Mouse (Mus musculus): Measurements from ENCODE around the gene Cldn9. TPM values are rescaled to one million over a fixed set of nuclear protein-coding genes. Genes with fewer than 3 reads are reported as not detected.

Cldn9 gene
- polyA plus RNA-seq, 1 experiment from 2014 or later, result 1.3 TPM

- Histone ChIP-seq H3K27ac (ENCODE audit: low read length) (no peak overlapping the region), H3K9ac (ENCODE audit: low read length) (no peak overlapping the region), H3K4me1 (ENCODE audit: control insufficient read depth, insufficient read depth, low read length) (peaks cover 7% of the 10 kb centered on the region), H3K27me3 (ENCODE audit: control insufficient read depth, insufficient read depth, low read length) (peaks cover 12% of the 10 kb centered on the region; the same call in 1 of the 2 replicates), H3K4me3 (replicated peaks; ENCODE audit: low read length) (no peak overlapping the region), H3K9me3 (replicated peaks; ENCODE audit: control insufficient read depth, low read length) (no peaks in the 10 kb centered on the region; the same call in 1 of the 2 replicates), H3K36me3 (ENCODE audit: control insufficient read depth, insufficient read depth, low read length) (no peaks in the 10 kb centered on the region), H3K4me2 (ENCODE audit: low read depth, low read length) (no peak overlapping the region)
- ATAC-seq (ENCODE audit: insufficient read depth, low FRiP score), result no peak
- WGBS, result 47% methylated on average over 10 of the region's 10 CpGs
Measured at GRCm38 (mm10) chr17:23645894-23646293, 37.9 kb downstream of the Cldn9 start.

GRCm38 (mm10) chr17:23644613-23645495, 39.0 kb downstream of the Cldn9 start, which contains the start of gene Mmp25:
TSS of gene Mmp25 (minus strand) at chr17:23645277.
- Histone ChIP-seq H3K9me3 (replicated peaks; ENCODE audit: control insufficient read depth, low read length) (no peaks in the 10 kb centered on the region; the same call in 1 of the 2 replicates), H3K36me3 (ENCODE audit: control insufficient read depth, insufficient read depth, low read length) (no peaks in the 10 kb centered on the region), H3K9ac (ENCODE audit: low read length) (peak within 1 kb of the TSS; percentile 69), H3K4me2 (ENCODE audit: low read depth, low read length) (peak within 1 kb of the TSS; percentile 77), H3K27ac (ENCODE audit: low read length) (no peak within 1 kb of the TSS), H3K4me1 (ENCODE audit: control insufficient read depth, insufficient read depth, low read length) (peaks cover 7% of the 10 kb centered on the region), H3K4me3 (replicated peaks; ENCODE audit: low read length) (peak within 1 kb of the TSS; percentile 52), H3K27me3 (ENCODE audit: control insufficient read depth, insufficient read depth, low read length) (peaks cover 12% of the 10 kb centered on the region; the same call in 1 of the 2 replicates)
- ATAC-seq (ENCODE audit: insufficient read depth, low FRiP score), result peak; percentile 25; the same call in 1 of the 2 replicates
- WGBS, result under 1% methylated on average over 58 of the region's 58 CpGs

Other genes with a start within 250 kb of the Cldn9 start
- gene Vmn2r117, start 204.3 kb downstream of the Cldn9 start, polyA plus RNA-seq (2015; fragmentation: Nextera tagmentation; extraction: Ambion mirVana), result not detected in 2 replicates
- gene Zfp213, start 119.8 kb downstream of the Cldn9 start, polyA plus RNA-seq (2015; fragmentation: Nextera tagmentation; extraction: Ambion mirVana), result 15.1 and 17.2 TPM in 2 replicates
- gene Zfp13, start 84.5 kb downstream of the Cldn9 start, polyA plus RNA-seq (2015; fragmentation: Nextera tagmentation; extraction: Ambion mirVana), result 11.5 and 11.8 TPM in 2 replicates
- gene Zscan10, start 83.2 kb downstream of the Cldn9 start, polyA plus RNA-seq (2015; fragmentation: Nextera tagmentation; extraction: Ambion mirVana), result 0.15 TPM in 1 of 2 replicates, not detected in the other
- 0.74 and 0.79 TPM in 2 replicates for gene Mmp25, start 38.7 kb downstream of the Cldn9 start, polyA plus RNA-seq (2015; fragmentation: Nextera tagmentation; extraction: Ambion mirVana)
- gene Bicdl2, start 23.5 kb downstream of the Cldn9 start, polyA plus RNA-seq (2015; fragmentation: Nextera tagmentation; extraction: Ambion mirVana), result 19.6 and 26.1 TPM in 2 replicates
- gene Hcfc1r1, start 10.4 kb downstream of the Cldn9 start, polyA plus RNA-seq (2015; fragmentation: Nextera tagmentation; extraction: Ambion mirVana), result 93.1 and 112 TPM in 2 replicates
- gene Thoc6, start 10.1 kb downstream of the Cldn9 start, polyA plus RNA-seq (2015; fragmentation: Nextera tagmentation; extraction: Ambion mirVana), result 37.0 and 38.5 TPM in 2 replicates
- gene Tnfrsf12a, start 6.6 kb downstream of the Cldn9 start, polyA plus RNA-seq (2015; fragmentation: Nextera tagmentation; extraction: Ambion mirVana), result 24.1 and 26.6 TPM in 2 replicates
- gene Cldn6, start 4.8 kb downstream of the Cldn9 start, polyA plus RNA-seq (2015; fragmentation: Nextera tagmentation; extraction: Ambion mirVana), result 69.6 and 70.6 TPM in 2 replicates
- 0.23 TPM in 1 of 2 replicates, not detected in the other for gene 1520401A03Rik, start 38.8 kb upstream of the Cldn9 start, polyA plus RNA-seq (2015; fragmentation: Nextera tagmentation; extraction: Ambion mirVana)
- 40.9 and 43.3 TPM in 2 replicates for gene Pkmyt1, start 42.3 kb upstream of the Cldn9 start, polyA plus RNA-seq (2015; fragmentation: Nextera tagmentation; extraction: Ambion mirVana)
- gene Paqr4, start 56.8 kb upstream of the Cldn9 start, polyA plus RNA-seq (2015; fragmentation: Nextera tagmentation; extraction: Ambion mirVana), result 25.4 and 28.4 TPM in 2 replicates
- gene Kremen2, start 61.8 kb upstream of the Cldn9 start, polyA plus RNA-seq (2015; fragmentation: Nextera tagmentation; extraction: Ambion mirVana), result 0.45 and 0.67 TPM in 2 replicates
- gene Flywch1, start 87.6 kb upstream of the Cldn9 start, polyA plus RNA-seq (2015; fragmentation: Nextera tagmentation; extraction: Ambion mirVana), result 43.3 and 47.0 TPM in 2 replicates
- 19.4 and 19.8 TPM in 2 replicates for gene Flywch2, start 102.1 kb upstream of the Cldn9 start, polyA plus RNA-seq (2015; fragmentation: Nextera tagmentation; extraction: Ambion mirVana)
- 334 and 350 TPM in 2 replicates for gene Srrm2, start 106.5 kb upstream of the Cldn9 start, polyA plus RNA-seq (2015; fragmentation: Nextera tagmentation; extraction: Ambion mirVana)
- gene Elob, start 145.1 kb upstream of the Cldn9 start, polyA plus RNA-seq (2015; fragmentation: Nextera tagmentation; extraction: Ambion mirVana), result 906 and 920 TPM in 2 replicates
- gene Prss33, start 152.0 kb upstream of the Cldn9 start, polyA plus RNA-seq (2015; fragmentation: Nextera tagmentation; extraction: Ambion mirVana), result 0.21 TPM in 1 of 2 replicates, not detected in the other
- gene Prss32, start 159.8 kb upstream of the Cldn9 start, polyA plus RNA-seq (2015; fragmentation: Nextera tagmentation; extraction: Ambion mirVana), result 7.8 and 10.4 TPM in 2 replicates
- 2.6 and 3.3 TPM in 2 replicates for gene Prss41, start 160.1 kb upstream of the Cldn9 start, polyA plus RNA-seq (2015; fragmentation: Nextera tagmentation; extraction: Ambion mirVana)
- not detected in 2 replicates for gene Prss21, start 184.0 kb upstream of the Cldn9 start, polyA plus RNA-seq (2015; fragmentation: Nextera tagmentation; extraction: Ambion mirVana)
- not detected in 2 replicates for gene Dcpp1, start 196.8 kb upstream of the Cldn9 start, polyA plus RNA-seq (2015; fragmentation: Nextera tagmentation; extraction: Ambion mirVana)
- not detected in 2 replicates for gene Dcpp2, start 196.9 kb upstream of the Cldn9 start, polyA plus RNA-seq (2015; fragmentation: Nextera tagmentation; extraction: Ambion mirVana)
- not detected in 2 replicates for gene Dcpp3, start 233.4 kb upstream of the Cldn9 start, polyA plus RNA-seq (2015; fragmentation: Nextera tagmentation; extraction: Ambion mirVana)